Mouse (Mus musculus): ENCODE data around the gene Zmiz2. TPM values are rescaled to one million over a fixed set of nuclear protein-coding genes. Genes with fewer than 3 reads are reported as not detected.

Zmiz2 gene
- polyA plus RNA-seq, 1 experiment from 2014 or later = 10.0 TPM

Small RNA genes within 50 kb of the gene (microRNA-seq; reads per million reads assigned to microRNA genes)
- gene Mir7651 = not detected

Other genes starting within 250 kb of the Zmiz2 start
- 0.24 and 0.37 TPM in 2 replicates for gene A730071L15Rik, start 189.0 kb upstream of the Zmiz2 start, polyA plus RNA-seq (2015; fragmentation: Nextera tagmentation; extraction: Ambion mirVana)
- gene Nudcd3, start 188.7 kb upstream of the Zmiz2 start, polyA plus RNA-seq (2015; fragmentation: Nextera tagmentation; extraction: Ambion mirVana) = 40.3 and 41.2 TPM in 2 replicates
- gene Npc1l1, start 158.9 kb upstream of the Zmiz2 start, polyA plus RNA-seq (2015; fragmentation: Nextera tagmentation; extraction: Ambion mirVana) = 0.07 and 0.13 TPM in 2 replicates
- gene Ddx56, start 121.3 kb upstream of the Zmiz2 start, polyA plus RNA-seq (2015; fragmentation: Nextera tagmentation; extraction: Ambion mirVana) = 81.0 and 91.8 TPM in 2 replicates
- gene Tmed4, start 114.2 kb upstream of the Zmiz2 start, polyA plus RNA-seq (2015; fragmentation: Nextera tagmentation; extraction: Ambion mirVana) = 104 and 106 TPM in 2 replicates
- 91.4 and 101 TPM in 2 replicates for gene Ogdh, start 97.4 kb upstream of the Zmiz2 start, polyA plus RNA-seq (2015; fragmentation: Nextera tagmentation; extraction: Ambion mirVana)
- gene Ppia, start 26.4 kb downstream of the Zmiz2 start, polyA plus RNA-seq (2015; fragmentation: Nextera tagmentation; extraction: Ambion mirVana) = 4,193 and 4,412 TPM in 2 replicates
- gene H2afv, start 55.4 kb downstream of the Zmiz2 start, polyA plus RNA-seq (2015; fragmentation: Nextera tagmentation; extraction: Ambion mirVana) = 402 and 435 TPM in 2 replicates
- gene Purb, start 86.8 kb downstream of the Zmiz2 start, polyA plus RNA-seq (2015; fragmentation: Nextera tagmentation; extraction: Ambion mirVana) = 29.2 and 29.9 TPM in 2 replicates
- 3.6 and 4.2 TPM in 2 replicates for gene Myo1g, start 131.9 kb downstream of the Zmiz2 start, polyA plus RNA-seq (2015; fragmentation: Nextera tagmentation; extraction: Ambion mirVana)
- 89.7 and 101 TPM in 2 replicates for gene Ccm2, start 157.8 kb downstream of the Zmiz2 start, polyA plus RNA-seq (2015; fragmentation: Nextera tagmentation; extraction: Ambion mirVana)
- gene Nacad, start 217.0 kb downstream of the Zmiz2 start, polyA plus RNA-seq (2015; fragmentation: Nextera tagmentation; extraction: Ambion mirVana) = 1.6 and 1.9 TPM in 2 replicates
- gene Tbrg4, start 237.0 kb downstream of the Zmiz2 start, polyA plus RNA-seq (2015; fragmentation: Nextera tagmentation; extraction: Ambion mirVana) = 32.9 and 33.1 TPM in 2 replicates
- not detected in 2 replicates for gene Wap, start 249.6 kb downstream of the Zmiz2 start, polyA plus RNA-seq (2015; fragmentation: Nextera tagmentation; extraction: Ambion mirVana)

Measured in limb, embryonic 15.5 days (tissue).